Mouse (Mus musculus): ENCODE data around the gene Anapc1. TPM values are rescaled to one million over a fixed set of nuclear protein-coding genes. Genes with fewer than 3 reads are reported as not detected.

The Anapc1 gene
- total and polyA plus RNA-seq, 3 experiments: 51.7 to 146 (median 92.0) TPM

DNA sequence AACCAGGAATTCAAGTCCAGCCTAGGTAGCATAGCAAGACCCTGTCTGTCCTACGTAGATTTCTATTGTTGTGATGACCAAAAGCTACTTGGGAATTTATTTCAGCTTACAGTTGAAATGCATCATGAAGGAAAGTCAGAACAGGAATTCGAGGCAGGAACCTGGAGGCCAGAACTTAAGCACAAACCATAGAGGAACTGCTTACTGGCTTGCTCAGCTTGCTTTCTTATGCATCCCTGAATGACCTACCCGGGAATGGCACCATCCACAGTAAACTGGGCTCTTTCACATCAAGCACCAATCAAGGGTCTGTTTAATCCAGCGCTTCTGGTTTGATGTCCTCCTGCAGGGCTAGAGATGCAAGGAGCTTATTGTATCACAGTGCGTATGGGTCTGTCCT is 10.4 kb upstream of the Anapc1 start:
- no peak for TF ChIP-seq CHD2 (IDR thresholded peaks at IDR 0.05; ENCODE audit: low read length)
- TF ChIP-seq TCF12 (IDR thresholded peaks at IDR 0.05; ENCODE audit: low read depth, low read length): no peak
- TF ChIP-seq RCOR1 (conservative IDR thresholded peaks at IDR 0.05; ENCODE audit: low read depth, low read length): no peak
- TF ChIP-seq SMC3 (IDR thresholded peaks at IDR 0.05; ENCODE audit: low read depth, low read length): no peak
- no peak for TF ChIP-seq JUN (IDR thresholded peaks at IDR 0.05; ENCODE audit: insufficient read depth, low read depth, low read length)
- TF ChIP-seq MAZ (IDR thresholded peaks at IDR 0.05; ENCODE audit: low read depth, low read length): no peak
- no peak for TF ChIP-seq MXI1 (IDR thresholded peaks at IDR 0.05; ENCODE audit: low read depth, low read length)
- TF ChIP-seq IRF4 (IDR thresholded peaks at IDR 0.05; ENCODE audit: low read depth, low read length): no peak
- TF ChIP-seq BHLHE40 (IDR thresholded peaks at IDR 0.05; ENCODE audit: low read depth, low read length): no peak
- no peak for TF ChIP-seq POLR2A (IDR thresholded peaks at IDR 0.05; ENCODE audit: low read depth, low read length)
- TF ChIP-seq JUND (conservative IDR thresholded peaks at IDR 0.05; ENCODE audit: low read depth, low read length): no peak
- no peak for TF ChIP-seq SIN3A (IDR thresholded peaks at IDR 0.05; ENCODE audit: low read length)
- TF ChIP-seq GABPA (IDR thresholded peaks at IDR 0.05; ENCODE audit: insufficient replicate concordance, low read depth, low read length): no peak
- no peak for TF ChIP-seq MAFK (IDR thresholded peaks at IDR 0.05; ENCODE audit: insufficient replicate concordance, low read length)
- no peak for TF ChIP-seq USF1 (IDR thresholded peaks at IDR 0.05; ENCODE audit: low read depth, low read length)
- TF ChIP-seq NRF1 (IDR thresholded peaks at IDR 0.05; ENCODE audit: low read depth, low read length): no peak
- TF ChIP-seq ELF1 (IDR thresholded peaks at IDR 0.05; ENCODE audit: low read depth, low read length): no peak
- Histone ChIP-seq H3K9ac (ENCODE audit: insufficient read depth, low read depth) (no peak overlapping the region), H3K27ac (ENCODE audit: insufficient read depth, low read depth) (no peak overlapping the region), H3K4me2 (ENCODE audit: insufficient read depth, low read depth, poor library complexity, severe bottlenecking) (no peak overlapping the region), H3K9me3 (replicated peaks; ENCODE audit: low read length) (no peaks in the 10 kb centered on the region), H3K79me2 (replicated peaks; ENCODE audit: control insufficient read depth, extremely low read depth, insufficient read depth, poor library complexity, severe bottlenecking) (no peaks in the 10 kb centered on the region), H3K4me1 (ENCODE audit: control insufficient read depth in 1 of 2, insufficient read depth in 2 of 2) (peaks cover 0 to 4% of the 10 kb centered on the region in 2 experiments; a peak in 2 of 4 replicates), H3K27me3 (replicated peaks) (no peaks in the 10 kb centered on the region), H3K36me3 (replicated peaks in 1 of 2; ENCODE audit: control insufficient read depth in 1 of 2, insufficient read depth in 1 of 2, low read length in 1 of 2) (no peaks in the 10 kb centered on the region), H3K4me3 (replicated peaks in 1 of 3; ENCODE audit: low read depth in 2 of 3, low read length in 2 of 3, poor library complexity in 1 of 3) (no peak overlapping the region)
- no peak for DNase-seq (ENCODE audit: extremely low read depth)
- in situ Hi-C loops (cut with MboI; ENCODE audit: low pct_ligation_motif_present, low pct_unique_long_range_greater_than_20kb, low sequenced_read_pairs): loop anchor here (5.0 to 25.0 kb wide), 2 partner anchors 120 to 565 kb away; partner anchors contain the start of gene Tmem87b
- dilution Hi-C loops (cut with MboI; ENCODE audit: extremely low pct_ligation_motif_present, extremely low pct_unique_long_range_greater_than_20kb, low sequenced_read_pairs): no loop called here

GRCm38 (mm10) chr2:128697047-128697446 is 9.9 kb upstream of the Anapc1 start:
- TF ChIP-seq MEF2A (IDR thresholded peaks at IDR 0.05; ENCODE audit: borderline replicate concordance, low read depth, low read length) (no peak), RAD21 (IDR thresholded peaks at IDR 0.05; ENCODE audit: low read depth, low read length) (no peak), MAFK (IDR thresholded peaks at IDR 0.05; ENCODE audit: insufficient replicate concordance, low read length) (no peak), PAX5 (IDR thresholded peaks at IDR 0.05; ENCODE audit: low read length) (no peak), MAX (IDR thresholded peaks at IDR 0.05; ENCODE audit: low read length) (no peak), CHD2 (IDR thresholded peaks at IDR 0.05; ENCODE audit: low read length) (no peak)
- Histone ChIP-seq H3K9ac (ENCODE audit: insufficient read depth, low read depth) (no peak overlapping the region), H3K36me3 (replicated peaks in 1 of 2; ENCODE audit: control insufficient read depth in 1 of 2, insufficient read depth in 1 of 2, low read length in 1 of 2) (no peaks in the 10 kb centered on the region), H3K27me3 (replicated peaks) (no peaks in the 10 kb centered on the region), H3K4me1 (ENCODE audit: control insufficient read depth in 1 of 2, insufficient read depth in 2 of 2) (peaks cover 0 to 4% of the 10 kb centered on the region in 2 experiments; a peak in 2 of 4 replicates), H3K4me2 (ENCODE audit: insufficient read depth, low read depth, poor library complexity, severe bottlenecking) (no peak overlapping the region), H3K79me2 (replicated peaks; ENCODE audit: control insufficient read depth, extremely low read depth, insufficient read depth, poor library complexity, severe bottlenecking) (no peaks in the 10 kb centered on the region), H3K27ac (ENCODE audit: insufficient read depth, low read depth) (no peak overlapping the region), H3K4me3 (replicated peaks in 1 of 3; ENCODE audit: low read depth in 2 of 3, low read length in 2 of 3, poor library complexity in 1 of 3) (no peak overlapping the region), H3K9me3 (replicated peaks; ENCODE audit: low read length) (no peaks in the 10 kb centered on the region)
- in situ Hi-C loops (cut with MboI; ENCODE audit: low pct_ligation_motif_present, low pct_unique_long_range_greater_than_20kb, low sequenced_read_pairs) (loop anchor here (5.0 to 25.0 kb wide), 2 partner anchors 120 to 565 kb away; partner anchors contain the start of gene Tmem87b), dilution Hi-C loops (cut with MboI; ENCODE audit: extremely low pct_ligation_motif_present, extremely low pct_unique_long_range_greater_than_20kb, low sequenced_read_pairs) (no loop called here)
- DNase-seq (ENCODE audit: extremely low read depth): no peak

All from CH12.LX (cell line).